Mouse (Mus musculus) forebrain, embryonic 16.5 days (tissue): Measurements from ENCODE around the gene Ccl4. TPM values are rescaled to one million over a fixed set of nuclear protein-coding genes. Genes with fewer than 3 reads are reported as not detected.

Experiments used
- ATAC-seq: fragments of 200-750 bp; cut with Nextera tagmentation; 2 replicates; pipeline ENCODE4 v1.8.0; 2017; ENCODE audit warnings: mild to moderate bottlenecking, moderate library complexity
- H3K27ac ChIP-seq: fragments of 300-500 bp; sonication (generic); 2 replicates; pipeline ENCODE4 v1.5.1; 2014; ENCODE audit warnings: low read length, control low read depth
- H3K27me3 ChIP-seq: fragments of 300-500 bp; sonication (generic); replicated peaks from 2 replicates; pipeline ENCODE4 v1.6.1; 2014; ENCODE audit warnings: low read length; ENCODE audit not compliant: control insufficient read depth, insufficient read depth
- H3K36me3 ChIP-seq: fragments of 300-500 bp; sonication (generic); 2 replicates; pipeline ENCODE4 v1.6.1; 2014; ENCODE audit not compliant: control insufficient read depth, insufficient read depth
- H3K4me1 ChIP-seq: fragments of 300-500 bp; sonication (generic); replicated peaks from 2 replicates; pipeline ENCODE4 v1.6.1; 2014; ENCODE audit warnings: low read length; ENCODE audit not compliant: control insufficient read depth, insufficient read depth
- H3K4me2 ChIP-seq: fragments of 300-500 bp; sonication (generic); 2 replicates; pipeline ENCODE4 v1.6.1; 2014; ENCODE audit warnings: mild to moderate bottlenecking, low read length, control low read depth
- H3K4me3 ChIP-seq: fragments of 300-500 bp; sonication (generic); replicated peaks from 2 replicates; pipeline ENCODE4 v1.5.1; 2014; ENCODE audit warnings: mild to moderate bottlenecking, low read length, control low read depth
- H3K9ac ChIP-seq: fragments of 300-500 bp; sonication (generic); replicated peaks from 2 replicates; pipeline ENCODE4 v1.6.1; 2014; ENCODE audit warnings: low read depth, low read length, control low read depth
- H3K9me3 ChIP-seq: fragments of 300-500 bp; sonication (generic); 2 replicates; pipeline ENCODE4 v1.6.1; 2016; ENCODE audit warnings: low read length; ENCODE audit not compliant: control insufficient read depth
- WGBS: fragments of 180-500 bp; shearing (Covaris S2); extraction: QIAGEN DNeasy Blood & Tissue Kit; methylation state at CpG from one replicate; pipeline ENCODE4 v1.1.7; 2014; 5-methylcytosine and 5-hydroxymethylcytosine counted together
- polyA plus RNA-seq: library from polyadenylated mRNA; unstranded; fragments of >200 nt; fragmentation: Nextera tagmentation; extraction: Ambion mirVana; gene quantifications from 2 replicates; pipeline ENCODE4 v1.2.1, GENCODE M21; 2015

The Ccl4 gene
- polyA plus RNA-seq, result 0.93 TPM in 1 of 2 replicates, not detected in the other

- Histone ChIP-seq H3K4me3 (no peak within 1 kb of the TSS), H3K9ac (no peak within 1 kb of the TSS), H3K4me2 (no peak within 1 kb of the TSS), H3K27ac (no peak within 1 kb of the TSS), H3K36me3 (no peaks in the 10 kb centered on the region), H3K9me3 (no peaks in the 10 kb centered on the region), H3K4me1 (no peaks in the 10 kb centered on the region), H3K27me3 (no peaks in the 10 kb centered on the region)
- ATAC-seq, result no peak
- 87% methylated on average over 6 of the region's 6 CpGs for WGBS
Observed at GRCm38 (mm10) chr11:83662204-83662603, at the start of gene Ccl4. Gene Ccl4 (plus strand): TSS chr11:83662584.

GRCm38 (mm10) chr11:83616586-83616985 is 45.8 kb upstream of the Ccl4 start:
- no peak overlapping the region for H3K9ac ChIP-seq
- no peak overlapping the region for H3K4me3 ChIP-seq
- no peak overlapping the region for H3K27ac ChIP-seq
- no peaks in the 10 kb centered on the region for H3K9me3 ChIP-seq
- WGBS, result 98% methylated on average over 1 of the region's 1 CpGs
- no peak overlapping the region for H3K4me2 ChIP-seq
- no peak for ATAC-seq
- no peaks in the 10 kb centered on the region for H3K36me3 ChIP-seq
- no peaks in the 10 kb centered on the region for H3K27me3 ChIP-seq
- H3K4me1 ChIP-seq, result no peaks in the 10 kb centered on the region

- no peaks in the 10 kb centered on the region for H3K27me3 ChIP-seq
- WGBS, result 53% methylated on average over 4 of the region's 5 CpGs
- no peaks in the 10 kb centered on the region for H3K36me3 ChIP-seq
- no peak overlapping the region for H3K27ac ChIP-seq
- no peak for ATAC-seq
- no peaks in the 10 kb centered on the region for H3K9me3 ChIP-seq
- H3K4me3 ChIP-seq, result no peak overlapping the region
- no peaks in the 10 kb centered on the region for H3K4me1 ChIP-seq
- H3K9ac ChIP-seq, result no peak overlapping the region
- no peak overlapping the region for H3K4me2 ChIP-seq
Observed at GRCm38 (mm10) chr11:83618238-83618637, 44.1 kb upstream of the Ccl4 start.

- H3K27ac ChIP-seq, result no peak overlapping the region
- H3K27me3 ChIP-seq, result no peaks in the 10 kb centered on the region
- H3K4me3 ChIP-seq, result no peak overlapping the region
- no peak overlapping the region for H3K9ac ChIP-seq
- H3K9me3 ChIP-seq, result no peaks in the 10 kb centered on the region
- no peak for ATAC-seq
- no peak overlapping the region for H3K4me2 ChIP-seq
- H3K36me3 ChIP-seq, result no peaks in the 10 kb centered on the region
- H3K4me1 ChIP-seq, result no peaks in the 10 kb centered on the region
- 100% methylated on average over 1 of the region's 1 CpGs for WGBS
Observed at GRCm38 (mm10) chr11:83619037-83619436, 43.3 kb upstream of the Ccl4 start.

- WGBS, result 85% methylated on average over 3 of the region's 3 CpGs
- Histone ChIP-seq H3K4me2 (no peak overlapping the region), H3K9ac (no peak overlapping the region), H3K36me3 (no peaks in the 10 kb centered on the region), H3K27ac (no peak overlapping the region), H3K9me3 (no peaks in the 10 kb centered on the region), H3K27me3 (no peaks in the 10 kb centered on the region), H3K4me1 (no peaks in the 10 kb centered on the region), H3K4me3 (no peak overlapping the region)
- ATAC-seq, result no peak
Observed at GRCm38 (mm10) chr11:83623586-83623985, 38.8 kb upstream of the Ccl4 start.

- no peaks in the 10 kb centered on the region for H3K4me1 ChIP-seq
Observed at GRCm38 (mm10) chr11:83628808-83629207, 33.6 kb upstream of the Ccl4 start.

GRCm38 (mm10) chr11:83630630-83631029 is 31.8 kb upstream of the Ccl4 start:
- no peak for ATAC-seq
- Histone ChIP-seq H3K4me1 (peaks cover 3% of the 10 kb centered on the region), H3K36me3 (no peaks in the 10 kb centered on the region), H3K27ac (no peak overlapping the region), H3K9me3 (no peaks in the 10 kb centered on the region), H3K4me3 (no peak overlapping the region), H3K4me2 (no peak overlapping the region), H3K27me3 (no peaks in the 10 kb centered on the region), H3K9ac (no peak overlapping the region)
- 95% methylated on average over 1 of the region's 1 CpGs for WGBS

More at GRCm38 (mm10) chr11:83628808-83629207, 33.6 kb upstream of the Ccl4 start:
- ATAC-seq, result no peak
- Histone ChIP-seq H3K27me3 (no peaks in the 10 kb centered on the region), H3K9ac (no peak overlapping the region), H3K36me3 (no peaks in the 10 kb centered on the region), H3K27ac (no peak overlapping the region), H3K4me3 (no peak overlapping the region), H3K4me2 (no peak overlapping the region), H3K9me3 (no peaks in the 10 kb centered on the region)
- 90% methylated on average over 9 of the region's 9 CpGs for WGBS

GRCm38 (mm10) chr11:83631065-83631464 is 31.3 kb upstream of the Ccl4 start:
- H3K36me3 ChIP-seq, result no peaks in the 10 kb centered on the region
- no peak overlapping the region for H3K9ac ChIP-seq
- no peak for ATAC-seq
- no peak overlapping the region for H3K4me3 ChIP-seq
- no peak overlapping the region for H3K4me2 ChIP-seq
- 89% methylated on average over 2 of the region's 2 CpGs for WGBS
- no peaks in the 10 kb centered on the region for H3K9me3 ChIP-seq
- no peak overlapping the region for H3K27ac ChIP-seq
- H3K27me3 ChIP-seq, result no peaks in the 10 kb centered on the region
- H3K4me1 ChIP-seq, result peaks cover 3% of the 10 kb centered on the region

GRCm38 (mm10) chr11:83632744-83633143 is 29.6 kb upstream of the Ccl4 start:
- no peak overlapping the region for H3K27ac ChIP-seq
- 71% methylated on average over 4 of the region's 4 CpGs for WGBS
- H3K27me3 ChIP-seq, result no peaks in the 10 kb centered on the region
- ATAC-seq, result no peak
- H3K4me1 ChIP-seq, result peaks cover 3% of the 10 kb centered on the region
- no peak overlapping the region for H3K4me2 ChIP-seq
- no peak overlapping the region for H3K4me3 ChIP-seq
- no peaks in the 10 kb centered on the region for H3K36me3 ChIP-seq
- no peaks in the 10 kb centered on the region for H3K9me3 ChIP-seq
- no peak overlapping the region for H3K9ac ChIP-seq

GRCm38 (mm10) chr11:83634425-83634824 is 28.0 kb upstream of the Ccl4 start:
- H3K27ac ChIP-seq, result no peak overlapping the region
- no peaks in the 10 kb centered on the region for H3K36me3 ChIP-seq
- no peak overlapping the region for H3K9ac ChIP-seq
- H3K9me3 ChIP-seq, result no peaks in the 10 kb centered on the region
- no peaks in the 10 kb centered on the region for H3K27me3 ChIP-seq
- ATAC-seq, result no peak
- 32% methylated on average over 4 of the region's 4 CpGs for WGBS
- H3K4me2 ChIP-seq, result no peak overlapping the region
- no peak overlapping the region for H3K4me3 ChIP-seq
- H3K4me1 ChIP-seq, result peaks cover 3% of the 10 kb centered on the region
